In the genomic region with DNA sequence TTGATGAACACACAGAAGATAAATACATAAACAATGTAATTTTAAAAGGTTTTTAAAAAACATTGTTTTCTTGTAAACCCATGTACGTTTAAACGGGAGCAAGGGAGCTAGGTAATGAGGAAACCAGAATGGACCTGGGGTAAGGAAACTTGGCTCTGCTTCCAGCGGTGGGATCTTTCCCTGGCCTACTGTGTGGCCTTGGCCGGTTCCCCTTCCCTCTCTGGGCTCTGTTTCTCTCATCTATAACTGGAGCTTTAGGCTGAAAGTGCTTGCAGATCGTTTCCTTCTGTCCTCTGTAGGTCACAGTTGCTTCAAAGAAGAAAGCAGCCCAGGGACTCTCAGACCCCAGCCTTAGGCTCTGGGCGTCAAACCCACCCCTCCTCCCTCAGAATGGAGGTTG, we compare ENCODE assay signal across 19 mouse cellular contexts.
DNase-seq lines count a peak whose midpoint lies in the region; ATAC-seq and TF ChIP-seq lines count a peak whose summit lies in the region.
"Had no signal": no experiment of that assay in that cellular context is flagged by ENCODE, and none has a peak within 500 bp of the region (broad histone marks: within the 10 kb centered on the region; RNA-seq: fewer than 3 reads in every experiment).

No protein-coding gene starts in this region.

- 0 out of 2 replicates have a peak overlapping the region, but pooled peaks have one; percentile 11 for H3K27ac ChIP-seq in heart, postnatal 0 days (ENCODE audit: low read depth)
- peak overlapping the region; percentile 61; the same call in 1 of the 2 replicates for H3K27ac ChIP-seq in embryonic facial prominence, embryonic 10.5 days (replicated peaks)
- H3K27ac ChIP-seq in embryonic facial prominence, embryonic 13.5 days, result peak overlapping the region; percentile 33; the same call in 1 of the 2 replicates
- peak overlapping the region; percentile 49 for H3K27ac ChIP-seq in limb, embryonic 14.5 days (replicated peaks; ENCODE audit: low read depth, low read length)
- H3K27ac ChIP-seq: liver, embryonic 15.5 days; midbrain, embryonic 13.5 days; stomach, embryonic 15.5 days had no signal

- no peak for ATAC-seq in heart, postnatal 0 days (ENCODE audit: insufficient read depth, low read depth)
- no peak for ATAC-seq in embryonic facial prominence, embryonic 13.5 days (ENCODE audit: insufficient number of reproducible peaks, insufficient read depth, low FRiP score, low TSS enrichment, low read depth)
- peak; percentile 62 for ATAC-seq in limb, embryonic 14.5 days (ENCODE audit: low FRiP score, low read depth)
- ATAC-seq: midbrain, embryonic 13.5 days had no signal

- 71% methylated on average over 6 of the region's 6 CpGs for WGBS in heart, postnatal 0 days
- WGBS in embryonic facial prominence, embryonic 10.5 days, result 70% methylated on average over 6 of the region's 6 CpGs
- WGBS in embryonic facial prominence, embryonic 13.5 days, result 64% methylated on average over 6 of the region's 6 CpGs
- 39% methylated on average over 6 of the region's 6 CpGs for WGBS in limb, embryonic 14.5 days

- H3K9me3 ChIP-seq in heart, postnatal 0 days (replicated peaks; ENCODE audit: control insufficient read depth, low read length), result no peaks in the 10 kb centered on the region
- H3K9me3 ChIP-seq in embryonic facial prominence, embryonic 10.5 days, result no peaks in the 10 kb centered on the region
- H3K9me3 ChIP-seq in embryonic facial prominence, embryonic 13.5 days, result no peaks in the 10 kb centered on the region
- H3K9me3 ChIP-seq in limb, embryonic 14.5 days (ENCODE audit: control insufficient read depth, low read length), result no peaks in the 10 kb centered on the region
- H3K9me3 ChIP-seq: liver, embryonic 15.5 days; midbrain, embryonic 13.5 days; stomach, embryonic 15.5 days had no signal

- DNase-seq in heart, postnatal 0 days (ENCODE audit: low spot score), result no peak
- DNase-seq in heart, adult 8-10 months (ENCODE audit: low spot score), result no peak
- no peak for DNase-seq in embryonic facial prominence, embryonic 10.5 days (ENCODE audit: low spot score)
- DNase-seq in limb, embryonic 14.5 days (ENCODE audit: low spot score), result peak; percentile 54
- DNase-seq in embryo, embryonic 10 days (ENCODE audit: low spot score), result no peak
- DNase-seq in kidney, postnatal 10 days, result no peak
- DNase-seq: adrenal gland, postnatal 25 days; B cell, adult 2 months; cerebellum, adult 11 months; cerebellum, postnatal 25 days; kidney, adult 8-10 months; kidney, postnatal 4 days; layer of hippocampus, adult 9-11 months; lung, postnatal 10 days; right cerebral cortex, postnatal 25 days had no signal

- TF ChIP-seq EP300 in heart, postnatal 0 days (IDR thresholded peaks at IDR 0.05; ENCODE audit: low read depth), result no peak

- TF ChIP-seq POLR2A in limb, embryonic 14.5 days (IDR thresholded peaks at IDR 0.05; ENCODE audit: borderline replicate concordance, extremely low read depth, insufficient read depth, insufficient read length), result no peak

- H3K27me3 ChIP-seq in heart, postnatal 0 days (ENCODE audit: control insufficient read depth, insufficient read depth, low read length), result no peaks in the 10 kb centered on the region
- 0 out of 2 replicates have a peak, but pooled peaks cover 3% of the 10 kb centered on the region for H3K27me3 ChIP-seq in embryonic facial prominence, embryonic 10.5 days (replicated peaks; ENCODE audit: low read depth, poor library complexity, severe bottlenecking)
- no peaks in the 10 kb centered on the region for H3K27me3 ChIP-seq in embryonic facial prominence, embryonic 13.5 days
- no peaks in the 10 kb centered on the region for H3K27me3 ChIP-seq in limb, embryonic 14.5 days (ENCODE audit: control insufficient read depth, insufficient read depth, low read length)
- H3K27me3 ChIP-seq: liver, embryonic 15.5 days; midbrain, embryonic 13.5 days; stomach, embryonic 15.5 days had no signal

- H3K4me3 ChIP-seq in heart, postnatal 0 days (ENCODE audit: low read depth, low read length), result no peak overlapping the region
- H3K4me3 ChIP-seq in embryonic facial prominence, embryonic 10.5 days, result no peak overlapping the region
- no peak overlapping the region for H3K4me3 ChIP-seq in embryonic facial prominence, embryonic 13.5 days
- H3K4me3 ChIP-seq in limb, embryonic 14.5 days (replicated peaks; ENCODE audit: low read length), result no peak overlapping the region
- H3K4me3 ChIP-seq: liver, embryonic 15.5 days; midbrain, embryonic 13.5 days; stomach, embryonic 15.5 days had no signal

- no peak for TF ChIP-seq CTCF in heart, postnatal 0 days (IDR thresholded peaks at IDR 0.05; ENCODE audit: low read depth)

- no peak overlapping the region for H3K4me2 ChIP-seq in heart, postnatal 0 days (ENCODE audit: low read depth, low read length)
- no peak overlapping the region for H3K4me2 ChIP-seq in embryonic facial prominence, embryonic 13.5 days
- no peak overlapping the region for H3K4me2 ChIP-seq in limb, embryonic 14.5 days (replicated peaks; ENCODE audit: low read depth, low read length, severe bottlenecking)
- H3K4me2 ChIP-seq: liver, embryonic 15.5 days; midbrain, embryonic 13.5 days; stomach, embryonic 15.5 days had no signal

- no peak overlapping the region for H3K9ac ChIP-seq in heart, postnatal 0 days (replicated peaks; ENCODE audit: low read depth, low read length)
- H3K9ac ChIP-seq in embryonic facial prominence, embryonic 13.5 days, result no peak overlapping the region
- no peak overlapping the region for H3K9ac ChIP-seq in limb, embryonic 14.5 days (ENCODE audit: low read depth, low read length, severe bottlenecking)
- H3K9ac ChIP-seq: liver, embryonic 15.5 days; midbrain, embryonic 13.5 days; stomach, embryonic 15.5 days had no signal

- H3K4me1 ChIP-seq in heart, postnatal 0 days (ENCODE audit: control insufficient read depth, insufficient read depth), result 0 out of 2 replicates have a peak, but pooled peaks cover 2% of the 10 kb centered on the region
- peaks cover 34% of the 10 kb centered on the region for H3K4me1 ChIP-seq in embryonic facial prominence, embryonic 10.5 days
- peaks cover 29% of the 10 kb centered on the region for H3K4me1 ChIP-seq in embryonic facial prominence, embryonic 13.5 days
- H3K4me1 ChIP-seq in limb, embryonic 14.5 days (ENCODE audit: control insufficient read depth, insufficient read depth, low read length), result peaks cover 41% of the 10 kb centered on the region
- H3K4me1 ChIP-seq: liver, embryonic 15.5 days; midbrain, embryonic 13.5 days had no signal

- H3K36me3 ChIP-seq in heart, postnatal 0 days (replicated peaks; ENCODE audit: control insufficient read depth, insufficient read depth, low read length), result no peaks in the 10 kb centered on the region
- H3K36me3 ChIP-seq in embryonic facial prominence, embryonic 10.5 days (replicated peaks), result no peaks in the 10 kb centered on the region
- H3K36me3 ChIP-seq in embryonic facial prominence, embryonic 13.5 days, result no peaks in the 10 kb centered on the region
- H3K36me3 ChIP-seq in limb, embryonic 14.5 days (ENCODE audit: control insufficient read depth, insufficient read depth, low read length), result no peaks in the 10 kb centered on the region
- H3K36me3 ChIP-seq: liver, embryonic 15.5 days; midbrain, embryonic 13.5 days; stomach, embryonic 15.5 days had no signal

Comparison
In these comparisons a context has a peak if more than half of its experiments do, and no peak if none do; other contexts are left out.
1. H3K27ac ChIP-seq: peak in every context shown above with its lines; median percentile 61 in embryonic facial prominence, embryonic 10.5 days; 49 in limb, embryonic 14.5 days; 33 in embryonic facial prominence, embryonic 13.5 days; 11 in heart, postnatal 0 days.